Mouse (Mus musculus) G1E-ER4 (cell line): ENCODE data around the gene Slc2a6. TPM values are rescaled to one million over a fixed set of nuclear protein-coding genes. Genes with fewer than 3 reads are reported as not detected.

ENCODE experiments used
- GATA1 ChIP-seq: IDR thresholded peaks from one replicate; pipeline ENCODE4 v1.8.0; 2012; ENCODE audit warnings: low read length, inconsistent platforms
- polyA plus RNA-seq: library from polyadenylated mRNA; stranded (reverse); fragments of >175 nt; gene quantifications from 2 replicates; pipeline ENCODE4 v1.2.3, GENCODE M21; 2012

The Slc2a6 gene
- polyA plus RNA-seq, 1 experiment: not detected

- TF ChIP-seq GATA1: no peak
These were observed 18.0 kb downstream of the Slc2a6 start, which contains the start of gene Cacfd1 for GRCm38 (mm10) chr2:27009714-27010244. Gene Cacfd1 (plus strand): TSS chr2:27009926.

DNA sequence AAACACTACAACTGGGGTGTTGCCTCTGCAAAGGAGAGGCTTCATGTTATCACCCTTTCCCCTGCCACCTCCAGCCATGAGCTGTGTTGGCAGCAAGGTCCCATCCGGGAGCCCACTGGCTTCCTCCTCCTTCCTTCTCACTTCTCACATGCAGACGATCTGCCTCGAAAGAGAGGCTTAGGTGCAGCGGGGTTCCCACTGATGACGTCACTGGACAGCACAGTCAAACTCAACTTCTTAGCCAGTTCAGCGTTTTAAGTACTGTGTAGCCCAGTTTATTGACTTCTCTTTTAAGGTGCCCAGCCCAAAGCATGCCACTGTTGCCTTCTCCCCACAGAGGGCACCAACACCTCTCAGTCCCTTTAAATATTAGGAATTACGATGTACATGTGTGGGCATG lies 20.1 kb downstream of the Slc2a6 start:
- no peak for TF ChIP-seq GATA1

DNA sequence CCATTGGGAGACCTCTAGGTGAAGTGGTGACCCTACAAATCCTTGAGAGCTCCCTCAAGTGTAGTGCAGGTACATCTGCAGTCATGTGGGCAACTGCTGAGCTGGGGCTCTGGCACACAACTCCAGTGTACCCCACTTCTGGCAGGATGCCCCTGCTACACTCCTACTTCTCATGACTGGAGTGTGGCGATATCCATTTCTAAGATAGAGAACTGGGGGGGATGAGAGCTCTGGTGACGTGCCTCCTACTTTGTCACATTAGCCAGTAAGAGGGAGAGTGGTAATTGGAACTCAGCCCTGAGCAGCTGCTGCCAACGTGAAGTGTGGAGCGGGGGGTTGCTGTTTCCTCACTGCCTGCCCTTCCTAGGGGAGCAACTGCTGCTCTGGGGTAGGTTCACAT lies 21.5 kb downstream of the Slc2a6 start:
- TF ChIP-seq GATA1: no peak

GRCm38 (mm10) chr2:26997993-26998392 lies 29.8 kb downstream of the Slc2a6 start:
- no peak for TF ChIP-seq GATA1

DNA sequence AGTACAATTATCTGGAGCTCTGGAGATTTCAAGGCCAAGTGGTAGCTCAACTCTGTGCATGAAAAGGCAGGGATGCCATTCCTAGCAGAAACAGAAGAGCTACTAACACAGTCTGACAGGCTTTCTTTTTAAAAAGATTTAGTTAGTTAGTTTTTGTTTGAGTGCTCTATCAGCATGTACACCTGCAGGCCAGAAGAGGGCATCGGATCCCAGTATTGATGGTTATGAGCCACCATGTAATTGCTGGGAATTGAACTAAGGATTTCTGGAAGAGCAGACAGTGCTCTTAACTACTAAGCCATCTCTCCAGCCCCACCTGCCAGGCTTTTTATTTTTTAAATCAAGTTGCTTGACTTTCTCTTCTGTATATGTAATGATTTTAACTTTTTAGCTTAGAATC lies 30.3 kb downstream of the Slc2a6 start:
- no peak for TF ChIP-seq GATA1

GRCm38 (mm10) chr2:26993936-26994335 lies 33.9 kb downstream of the Slc2a6 start:
- no peak for TF ChIP-seq GATA1

GRCm38 (mm10) chr2:26984640-26985039 lies 43.2 kb downstream of the Slc2a6 start:
- no peak for TF ChIP-seq GATA1

- TF ChIP-seq GATA1: no peak
These were observed 43.6 kb downstream of the Slc2a6 start for GRCm38 (mm10) chr2:26984179-26984578.

- no peak for TF ChIP-seq GATA1
These were observed 47.4 kb downstream of the Slc2a6 start for GRCm38 (mm10) chr2:26980361-26980760.

- TF ChIP-seq GATA1: no peak
These were observed 53.8 kb downstream of the Slc2a6 start for GRCm38 (mm10) chr2:26973960-26974359.

DNA sequence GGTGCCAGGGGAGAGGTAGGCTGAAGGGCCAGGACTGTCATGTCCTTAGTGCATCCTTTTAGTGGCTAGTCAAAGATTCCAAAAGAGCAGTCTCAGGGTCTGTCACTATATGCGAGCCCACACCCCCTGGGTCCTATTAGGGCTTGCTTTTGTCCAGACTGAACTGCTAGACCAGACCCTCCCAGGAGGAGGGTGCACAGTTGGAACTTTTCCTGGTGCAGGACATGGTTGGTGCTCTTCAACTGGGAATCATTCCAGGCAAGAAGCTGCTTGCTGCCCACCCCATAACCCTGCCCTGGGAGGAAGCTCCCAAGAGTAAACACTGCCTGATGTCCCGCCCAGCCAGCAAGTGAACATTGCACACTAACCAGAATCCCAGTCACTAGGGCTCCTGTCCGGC lies 54.7 kb downstream of the Slc2a6 start, which contains the start of gene Adamts13:
Gene Adamts13 (plus strand): TSS at position 301 of the 400 bp plus-strand sequence.
- TF ChIP-seq GATA1: no peak

Other genes starting within 250 kb of the Slc2a6 start
- not detected in 2 replicates for gene Abo, start 163.0 kb downstream of the Slc2a6 start, polyA plus RNA-seq
- 45.0 and 48.3 TPM in 2 replicates for gene Surf6, start 125.1 kb downstream of the Slc2a6 start, polyA plus RNA-seq
- gene Med22, start 117.3 kb downstream of the Slc2a6 start, polyA plus RNA-seq: 73.5 and 98.3 TPM in 2 replicates
- gene Rpl7a, start 117.2 kb downstream of the Slc2a6 start, polyA plus RNA-seq: 4,629 and 5,493 TPM in 2 replicates
- 5.4 and 11.8 TPM in 2 replicates for gene Surf2, start 111.6 kb downstream of the Slc2a6 start, polyA plus RNA-seq
- gene Surf1, start 111.5 kb downstream of the Slc2a6 start, polyA plus RNA-seq: 39.8 and 43.6 TPM in 2 replicates
- gene Surf4, start 94.1 kb downstream of the Slc2a6 start, polyA plus RNA-seq: 90.3 and 93.6 TPM in 2 replicates
- 0.03 and 0.04 TPM in 2 replicates for gene Stkld1, start 94.0 kb downstream of the Slc2a6 start, polyA plus RNA-seq
- 126 and 145 TPM in 2 replicates for gene Rexo4, start 63.6 kb downstream of the Slc2a6 start, polyA plus RNA-seq
- not detected in 2 replicates for gene Adamts13, start 54.6 kb downstream of the Slc2a6 start, polyA plus RNA-seq
- 9.2 and 11.8 TPM in 2 replicates for gene Cacfd1, start 18.1 kb downstream of the Slc2a6 start, polyA plus RNA-seq
- not detected in 2 replicates for gene Mymk, start 44.2 kb upstream of the Slc2a6 start, polyA plus RNA-seq
- not detected in 2 replicates for gene Adamtsl2, start 51.4 kb upstream of the Slc2a6 start, polyA plus RNA-seq
- not detected in 2 replicates for gene Fam163b, start 114.5 kb upstream of the Slc2a6 start, polyA plus RNA-seq
- not detected in 2 replicates for gene Dbh, start 137.2 kb upstream of the Slc2a6 start, polyA plus RNA-seq
- not detected in 2 replicates for gene Sardh, start 220.3 kb upstream of the Slc2a6 start, polyA plus RNA-seq